Mouse (Mus musculus) stomach, postnatal 0 days (tissue): ENCODE data around the gene Carmil1. TPM values are rescaled to one million over a fixed set of nuclear protein-coding genes. Genes with fewer than 3 reads are reported as not detected.

ENCODE experiments used
- ATAC-seq: fragments of 200-750 bp; cut with Nextera tagmentation; 2 replicates; pipeline ENCODE4 v1.8.0; 2017; ENCODE audit not compliant: low FRiP score, low TSS enrichment
- DNase-seq: peaks from one replicate; pipeline ENCODE4 v3.0.0-alpha.2; 2016; ENCODE audit warnings: low spot score
- H3K27ac ChIP-seq: fragments of 300-500 bp; sonication (generic); replicated peaks from 2 replicates; pipeline ENCODE4 v1.5.1; 2014; ENCODE audit warnings: mild to moderate bottlenecking, control low read depth
- H3K27me3 ChIP-seq: fragments of 300-500 bp; sonication (generic); 2 replicates; pipeline ENCODE4 v1.6.1; 2014; ENCODE audit warnings: low read length; ENCODE audit not compliant: control insufficient read depth, insufficient read depth
- H3K36me3 ChIP-seq: fragments of 300-500 bp; sonication (generic); 2 replicates; pipeline ENCODE4 v1.6.1; 2014; ENCODE audit warnings: low read length, mixed read lengths; ENCODE audit not compliant: control insufficient read depth, insufficient read depth
- H3K4me1 ChIP-seq: fragments of 300-500 bp; sonication (generic); replicated peaks from 2 replicates; pipeline ENCODE4 v1.6.1; 2014; ENCODE audit warnings: antibody characterized with exemption; ENCODE audit not compliant: control insufficient read depth, insufficient read depth
- H3K4me2 ChIP-seq: fragments of 300-500 bp; sonication (generic); replicated peaks from 2 replicates; pipeline ENCODE4 v1.6.1; 2014; ENCODE audit warnings: low read depth, mild to moderate bottlenecking, control low read depth, moderate library complexity
- H3K4me3 ChIP-seq: fragments of 300-500 bp; sonication (generic); 2 replicates; pipeline ENCODE4 v1.5.1; 2014; ENCODE audit warnings: low read depth, low read length, control low read depth
- H3K9ac ChIP-seq: fragments of 300-500 bp; sonication (generic); 2 replicates; pipeline ENCODE4 v1.6.1; 2014; ENCODE audit warnings: mild to moderate bottlenecking, low read length, control low read depth, mixed read lengths
- H3K9me3 ChIP-seq: fragments of 300-500 bp; sonication (generic); 2 replicates; pipeline ENCODE4 v1.6.1; 2016; ENCODE audit warnings: low read length; ENCODE audit not compliant: control insufficient read depth
- CTCF ChIP-seq: IDR thresholded peaks from 2 replicates; pipeline ENCODE4 v1.5.1; 2016; ENCODE audit warnings: antibody characterized with exemption, low read depth, mild to moderate bottlenecking, moderate library complexity
- EP300 ChIP-seq: optimal IDR thresholded peaks from 2 replicates; pipeline ENCODE3; 2016; ENCODE audit warnings: antibody characterized with exemption
- WGBS: fragments of 180-500 bp; shearing (Covaris S2); extraction: QIAGEN DNeasy Blood & Tissue Kit; methylation state at CpG from one replicate; pipeline ENCODE4 v1.1.7; 2014; 5-methylcytosine and 5-hydroxymethylcytosine counted together
- polyA plus RNA-seq: library from polyadenylated mRNA; unstranded; fragments of >200 nt; fragmentation: Nextera tagmentation; extraction: Ambion mirVana; gene quantifications from 2 replicates; pipeline ENCODE4 v1.2.1, GENCODE M21; 2015

The Carmil1 gene
- polyA plus RNA-seq, 1 experiment from 2014 or later: 17.8 TPM

- Histone ChIP-seq H3K36me3 (no peaks in the 10 kb centered on the region), H3K4me3 (no peak overlapping the region), H3K27me3 (no peaks in the 10 kb centered on the region), H3K4me2 (no peak overlapping the region), H3K27ac (no peak overlapping the region), H3K9me3 (no peaks in the 10 kb centered on the region), H3K9ac (no peak overlapping the region), H3K4me1 (no peaks in the 10 kb centered on the region)
- DNase-seq: no peak
- WGBS: 78% methylated on average over 6 of the region's 6 CpGs
- no peak for TF ChIP-seq CTCF
- no peak for TF ChIP-seq EP300
- no peak for ATAC-seq
These were observed 129.3 kb downstream of the Carmil1 start for GRCm38 (mm10) chr13:24151335-24151734.

DNA sequence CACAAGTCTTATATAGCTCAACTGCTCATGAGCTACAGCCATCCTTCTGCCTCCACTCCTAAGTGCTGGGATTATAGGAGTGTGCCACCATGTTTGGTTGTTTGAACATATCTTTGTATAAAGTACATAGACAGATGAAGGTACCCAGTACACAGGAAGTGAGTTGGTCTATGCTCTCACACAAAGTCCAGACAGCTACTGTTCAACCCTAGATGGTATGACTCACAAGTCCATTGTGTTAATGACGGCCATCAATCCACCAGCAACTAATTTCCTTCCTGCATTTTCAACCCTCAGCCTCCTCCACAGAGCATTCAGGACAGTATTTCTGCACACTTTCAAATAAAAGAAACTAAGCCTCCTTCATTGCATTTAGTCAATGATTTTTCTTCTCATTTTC lies 132.0 kb downstream of the Carmil1 start:
- 64% methylated on average over 1 of the region's 1 CpGs for WGBS
- peak; percentile 68 for ATAC-seq
- H3K36me3 ChIP-seq: no peaks in the 10 kb centered on the region
- H3K27ac ChIP-seq: no peak overlapping the region
- TF ChIP-seq EP300: no peak
- TF ChIP-seq CTCF: no peak
- DNase-seq: no peak
- no peaks in the 10 kb centered on the region for H3K9me3 ChIP-seq
- H3K4me3 ChIP-seq: no peak overlapping the region
- no peaks in the 10 kb centered on the region for H3K4me1 ChIP-seq
- H3K27me3 ChIP-seq: no peaks in the 10 kb centered on the region
- no peak overlapping the region for H3K4me2 ChIP-seq
- no peak overlapping the region for H3K9ac ChIP-seq

DNA sequence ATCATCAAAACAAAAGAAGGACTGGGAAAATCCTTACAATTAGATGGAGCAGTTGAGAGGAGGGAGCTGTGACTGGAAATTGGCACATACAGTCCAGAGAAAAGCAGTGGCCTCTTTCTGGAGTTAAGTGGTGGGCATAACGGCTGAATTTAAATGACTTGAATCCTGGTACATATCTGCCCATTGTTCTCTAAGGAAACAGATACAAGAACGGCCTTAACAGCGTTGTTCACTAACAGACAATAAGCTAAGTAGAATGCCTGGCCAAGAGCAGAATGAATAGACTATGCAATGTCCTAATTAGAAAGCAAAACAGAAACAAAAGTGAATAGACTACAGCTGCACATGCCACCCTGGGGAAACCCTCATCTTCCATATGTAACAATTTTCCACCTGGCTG lies 133.6 kb downstream of the Carmil1 start:
- Histone ChIP-seq H3K9me3 (no peaks in the 10 kb centered on the region), H3K27ac (no peak overlapping the region), H3K27me3 (no peaks in the 10 kb centered on the region), H3K4me2 (no peak overlapping the region), H3K4me1 (no peaks in the 10 kb centered on the region), H3K36me3 (no peaks in the 10 kb centered on the region), H3K4me3 (no peak overlapping the region), H3K9ac (no peak overlapping the region)
- 83% methylated on average over 3 of the region's 3 CpGs for WGBS
- ATAC-seq (no peak), DNase-seq (no peak)
- TF ChIP-seq CTCF: no peak
- no peak for TF ChIP-seq EP300

GRCm38 (mm10) chr13:24146541-24146940 lies 134.1 kb downstream of the Carmil1 start:
- 94% methylated on average over 5 of the region's 5 CpGs for WGBS
- no peak for DNase-seq
- Histone ChIP-seq H3K27ac (no peak overlapping the region), H3K36me3 (no peaks in the 10 kb centered on the region), H3K4me3 (no peak overlapping the region), H3K4me2 (no peak overlapping the region), H3K9me3 (no peaks in the 10 kb centered on the region), H3K9ac (no peak overlapping the region), H3K27me3 (no peaks in the 10 kb centered on the region), H3K4me1 (no peaks in the 10 kb centered on the region)
- TF ChIP-seq EP300: no peak
- TF ChIP-seq CTCF: no peak
- ATAC-seq: no peak

- WGBS: 65% methylated on average over 4 of the region's 4 CpGs
- no peak for ATAC-seq
- Histone ChIP-seq H3K4me3 (no peak overlapping the region), H3K27me3 (no peaks in the 10 kb centered on the region), H3K36me3 (no peaks in the 10 kb centered on the region), H3K4me1 (no peaks in the 10 kb centered on the region), H3K27ac (no peak overlapping the region), H3K9me3 (no peaks in the 10 kb centered on the region), H3K9ac (no peak overlapping the region), H3K4me2 (no peak overlapping the region)
- DNase-seq: no peak
- TF ChIP-seq CTCF (no peak), EP300 (no peak)
These were observed 135.7 kb downstream of the Carmil1 start for GRCm38 (mm10) chr13:24144858-24145257.

GRCm38 (mm10) chr13:24144141-24144540 lies 136.5 kb downstream of the Carmil1 start:
- TF ChIP-seq CTCF: no peak
- TF ChIP-seq EP300: no peak
- Histone ChIP-seq H3K4me2 (no peak overlapping the region), H3K36me3 (no peaks in the 10 kb centered on the region), H3K27me3 (no peaks in the 10 kb centered on the region), H3K27ac (no peak overlapping the region), H3K9ac (no peak overlapping the region), H3K4me1 (no peaks in the 10 kb centered on the region), H3K4me3 (no peak overlapping the region), H3K9me3 (no peaks in the 10 kb centered on the region)
- WGBS: 52% methylated on average over 2 of the region's 2 CpGs
- DNase-seq (peak; percentile 20), ATAC-seq (no peak)
